Mouse (Mus musculus) CH12.LX (cell line): ENCODE measurements at regions not wholly inside any gene's neighbourhood (a gene's known extent, or its start where the extent isn't known, plus 50 kb on each side); places are given as distances from the start of the nearest gene placed in this dataset.

Experiments
- CTCF ChIP-seq, 2 experiments: IDR thresholded peaks in 1 of 2; conservative IDR thresholded peaks in 1 of 2; 2 replicates each; pipeline ENCODE4 v1.5.1; 2011 to 2012; ENCODE audit warnings: low read depth in 2 of 2, low read length in 2 of 2, improper control_type of control experiment in 1 of 2, inconsistent platforms in 1 of 2, mild to moderate bottlenecking in 1 of 2, moderate library complexity in 1 of 2
- EP300 ChIP-seq: IDR thresholded peaks from 2 replicates; pipeline ENCODE4 v1.6.1; 2011; ENCODE audit warnings: low read length, improper control_type of control experiment
- NELFE ChIP-seq: IDR thresholded peaks from 2 replicates; pipeline ENCODE4 v1.6.1; 2011; ENCODE audit warnings: low read depth, low read length, improper control_type of control experiment
- SMC3 ChIP-seq: IDR thresholded peaks from 2 replicates; pipeline ENCODE4 v1.6.1; 2011; ENCODE audit warnings: low read depth, low read length, improper control_type of control experiment
- UBTF ChIP-seq: IDR thresholded peaks from 2 replicates; pipeline ENCODE4 v1.6.1; 2012; ENCODE audit warnings: low read depth, mild to moderate bottlenecking, inconsistent platforms, low read length, improper control_type of control experiment, moderate library complexity
- ZMIZ1 ChIP-seq: IDR thresholded peaks from 2 replicates; pipeline ENCODE4 v1.6.1; 2012; ENCODE audit warnings: low read depth, mild to moderate bottlenecking, inconsistent platforms, low read length, improper control_type of control experiment

DNA sequence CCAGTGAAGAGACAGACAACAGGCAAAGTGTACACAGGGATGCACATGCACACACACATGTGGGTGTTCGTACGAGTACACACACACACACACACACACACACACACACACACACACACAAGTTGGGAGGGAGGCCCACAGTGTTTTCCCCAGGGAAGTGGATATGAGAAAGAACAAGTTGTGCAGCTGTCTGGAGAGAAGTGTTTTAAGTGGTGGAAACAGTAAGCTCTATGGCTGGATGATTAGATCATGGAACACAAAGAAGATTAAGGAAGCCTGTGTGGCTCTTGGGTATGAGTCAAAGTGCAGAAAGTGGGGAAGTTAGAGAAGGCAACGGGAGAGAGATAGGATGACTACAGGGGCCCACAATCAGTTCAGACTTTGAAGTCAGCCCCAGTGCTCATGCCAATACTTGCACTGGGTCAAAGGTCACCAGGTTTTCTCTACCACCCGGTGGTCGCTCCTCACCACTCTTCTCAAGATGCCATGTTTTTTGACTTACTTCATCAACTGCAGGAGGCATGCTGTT is 85.1 kb upstream of the Bmper start:
- TF ChIP-seq EP300 (no peak), NELFE (no peak), ZMIZ1 (no peak), UBTF (no peak), CTCF (conservative IDR thresholded peaks at IDR 0.05 in 1 of 2, IDR thresholded peaks at IDR 0.05 in 1 of 2; ENCODE audit: low read depth in 2 of 2, low read length in 2 of 2) (no peak), SMC3 (no peak)
